Mouse (Mus musculus): ENCODE measurements around the gene Kbtbd2. TPM values are rescaled to one million over a fixed set of nuclear protein-coding genes. Genes with fewer than 3 reads are reported as not detected.

The Kbtbd2 gene
- polyA plus RNA-seq, 1 experiment from 2014 or later = 8.1 TPM

DNA sequence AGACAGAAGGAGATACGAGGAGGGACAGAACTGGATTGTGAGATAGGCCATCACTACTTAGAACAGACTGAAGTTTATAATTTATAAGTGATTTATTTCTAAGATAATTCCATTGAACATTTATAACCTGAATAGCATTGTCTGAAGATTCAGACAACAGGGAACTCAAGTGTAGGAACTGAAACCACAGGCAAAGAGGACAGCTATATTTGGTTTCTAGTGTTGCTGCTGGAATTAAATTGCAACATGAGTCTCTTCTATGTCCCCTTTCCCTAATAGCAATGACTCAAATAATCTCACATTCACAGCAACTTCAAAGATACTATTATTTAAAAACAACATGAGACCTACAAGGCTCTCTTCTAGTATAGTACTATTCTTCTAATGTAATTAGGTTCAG is 41.5 kb downstream of the Kbtbd2 start:
- H3K27me3 ChIP-seq (replicated peaks; ENCODE audit: control insufficient read depth, insufficient read depth, low read length) = no peaks in the 10 kb centered on the region
- H3K4me3 ChIP-seq (ENCODE audit: low read depth, low read length) = no peak overlapping the region
- 67% methylated on average over 1 of the region's 1 CpGs for WGBS
- no peak overlapping the region for H3K27ac ChIP-seq (ENCODE audit: low read depth, low read length)
- H3K4me2 ChIP-seq (replicated peaks; ENCODE audit: low read depth) = no peak overlapping the region
- ATAC-seq = no peak
- no peaks in the 10 kb centered on the region for H3K4me1 ChIP-seq (replicated peaks; ENCODE audit: control insufficient read depth, insufficient read depth, low read length)
- no peaks in the 10 kb centered on the region for H3K9me3 ChIP-seq (ENCODE audit: control insufficient read depth)
- no peak for TF ChIP-seq CTCF (IDR thresholded peaks at IDR 0.05; ENCODE audit: low read depth)
- no peak overlapping the region for H3K9ac ChIP-seq (ENCODE audit: low read depth, low read length)
- H3K36me3 ChIP-seq (ENCODE audit: control insufficient read depth, insufficient read depth) = peaks cover 56% of the 10 kb centered on the region

DNA sequence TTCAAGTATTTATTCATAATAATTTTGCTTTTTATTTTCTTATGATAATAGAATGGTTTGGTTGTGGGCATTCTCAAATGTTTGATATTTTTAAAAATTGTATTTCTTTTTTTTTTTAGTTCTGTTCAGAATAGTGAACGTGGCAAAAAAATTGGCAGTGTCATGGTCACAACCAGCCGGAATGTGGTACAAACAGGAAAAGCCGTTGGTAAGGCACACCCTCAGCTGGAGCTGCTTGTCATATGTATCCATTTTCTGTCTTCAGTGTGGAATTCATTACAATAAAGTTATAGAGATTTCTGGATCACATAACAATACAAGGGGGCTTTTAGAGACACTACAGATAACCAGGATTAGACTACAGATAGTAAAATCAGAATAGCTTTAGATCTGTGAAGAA is 43.9 kb downstream of the Kbtbd2 start:
- Histone ChIP-seq H3K9ac (ENCODE audit: low read depth, low read length) (no peak overlapping the region), H3K36me3 (ENCODE audit: control insufficient read depth, insufficient read depth) (peaks cover 45% of the 10 kb centered on the region), H3K4me2 (replicated peaks; ENCODE audit: low read depth) (no peak overlapping the region), H3K4me1 (replicated peaks; ENCODE audit: control insufficient read depth, insufficient read depth, low read length) (no peaks in the 10 kb centered on the region), H3K27ac (ENCODE audit: low read depth, low read length) (no peak overlapping the region), H3K4me3 (ENCODE audit: low read depth, low read length) (no peak overlapping the region), H3K27me3 (replicated peaks; ENCODE audit: control insufficient read depth, insufficient read depth, low read length) (no peaks in the 10 kb centered on the region), H3K9me3 (ENCODE audit: control insufficient read depth) (no peaks in the 10 kb centered on the region)
- no peak for TF ChIP-seq CTCF (IDR thresholded peaks at IDR 0.05; ENCODE audit: low read depth)
- 93% methylated on average over 3 of the region's 3 CpGs for WGBS
- no peak for ATAC-seq

DNA sequence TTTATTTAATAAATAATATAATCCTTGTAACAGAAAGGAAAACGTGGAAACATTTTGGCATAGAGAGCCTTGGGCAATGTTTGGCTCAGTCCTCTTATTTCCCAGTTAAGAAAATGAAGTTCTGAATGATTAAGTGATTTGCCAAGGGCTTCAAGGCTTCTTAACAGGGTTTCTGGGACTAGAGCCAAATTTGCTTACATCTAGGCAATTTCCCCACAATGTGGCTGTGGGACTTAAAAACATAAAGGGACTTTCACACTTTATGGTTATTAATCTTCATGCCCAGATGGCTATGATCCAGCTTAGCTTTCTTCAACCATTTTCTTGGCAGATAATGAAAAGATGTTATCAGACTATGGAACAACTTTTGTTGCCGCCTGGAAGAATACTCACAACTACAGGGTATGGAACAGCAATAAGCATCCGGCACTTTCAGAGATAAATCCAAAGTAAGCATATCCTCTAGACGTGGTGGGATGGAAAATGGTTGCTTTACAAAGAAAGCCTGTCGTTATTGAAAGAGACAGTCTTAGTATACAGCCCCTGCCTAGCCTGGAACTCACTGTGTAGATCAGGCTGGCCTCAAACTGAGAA is 51.6 kb downstream of the Kbtbd2 start:
- H3K4me1 ChIP-seq (replicated peaks; ENCODE audit: control insufficient read depth, insufficient read depth, low read length) = no peaks in the 10 kb centered on the region
- no peak overlapping the region for H3K9ac ChIP-seq (ENCODE audit: low read depth, low read length)
- H3K9me3 ChIP-seq (ENCODE audit: control insufficient read depth) = no peaks in the 10 kb centered on the region
- no peaks in the 10 kb centered on the region for H3K27me3 ChIP-seq (replicated peaks; ENCODE audit: control insufficient read depth, insufficient read depth, low read length)
- no peak for ATAC-seq
- no peak for TF ChIP-seq CTCF (IDR thresholded peaks at IDR 0.05; ENCODE audit: low read depth)
- H3K4me2 ChIP-seq (replicated peaks; ENCODE audit: low read depth) = no peak overlapping the region
- peaks cover 31% of the 10 kb centered on the region for H3K36me3 ChIP-seq (ENCODE audit: control insufficient read depth, insufficient read depth)
- 73% methylated on average over 5 of the region's 5 CpGs for WGBS
- H3K4me3 ChIP-seq (ENCODE audit: low read depth, low read length) = no peak overlapping the region
- H3K27ac ChIP-seq (ENCODE audit: low read depth, low read length) = no peak overlapping the region

DNA sequence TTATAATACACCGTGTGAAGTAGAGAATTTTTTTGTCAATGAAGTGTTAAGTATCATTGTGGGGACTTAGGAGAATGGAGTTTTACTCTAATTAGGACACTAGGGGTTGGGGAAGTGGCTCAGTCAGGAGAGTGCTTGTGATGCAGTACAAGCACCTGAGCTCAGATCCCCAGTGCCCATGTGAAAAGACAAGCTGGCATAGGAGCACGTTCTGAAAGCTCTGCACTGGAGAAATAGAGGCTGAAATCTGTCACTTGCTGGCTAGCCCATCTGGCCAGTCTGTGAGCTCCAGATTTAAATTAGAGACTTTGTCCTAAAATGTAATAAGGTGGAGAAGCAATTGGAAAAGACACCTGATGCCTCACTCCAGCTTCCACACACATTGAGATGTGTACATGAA is 65.1 kb downstream of the Kbtbd2 start:
- H3K4me1 ChIP-seq (replicated peaks; ENCODE audit: control insufficient read depth, insufficient read depth, low read length) = no peaks in the 10 kb centered on the region
- no peaks in the 10 kb centered on the region for H3K27me3 ChIP-seq (replicated peaks; ENCODE audit: control insufficient read depth, insufficient read depth, low read length)
- no peak for TF ChIP-seq CTCF (IDR thresholded peaks at IDR 0.05; ENCODE audit: low read depth)
- H3K9me3 ChIP-seq (ENCODE audit: control insufficient read depth) = no peaks in the 10 kb centered on the region
- no peak overlapping the region for H3K4me2 ChIP-seq (replicated peaks; ENCODE audit: low read depth)
- 72% methylated on average over 2 of the region's 2 CpGs for WGBS
- peaks cover 70% of the 10 kb centered on the region for H3K36me3 ChIP-seq (ENCODE audit: control insufficient read depth, insufficient read depth)
- no peak for ATAC-seq
- no peak overlapping the region for H3K9ac ChIP-seq (ENCODE audit: low read depth, low read length)
- no peak overlapping the region for H3K4me3 ChIP-seq (ENCODE audit: low read depth, low read length)
- no peak overlapping the region for H3K27ac ChIP-seq (ENCODE audit: low read depth, low read length)

Other genes with a start within 250 kb of the Kbtbd2 start
- gene Pde1c, start 228.7 kb downstream of the Kbtbd2 start, polyA plus RNA-seq (2015; fragmentation: Nextera tagmentation; extraction: Ambion mirVana) = 0.76 and 0.98 TPM in 2 replicates
- 84.9 TPM in 2 replicates for gene Lsm5, start 93.1 kb downstream of the Kbtbd2 start, polyA plus RNA-seq (2015; fragmentation: Nextera tagmentation; extraction: Ambion mirVana)
- gene Avl9, start 82.9 kb downstream of the Kbtbd2 start, polyA plus RNA-seq (2015; fragmentation: Nextera tagmentation; extraction: Ambion mirVana) = 9.6 and 11.8 TPM in 2 replicates
- 38.0 and 39.4 TPM in 2 replicates for gene Fkbp9, start 34.2 kb upstream of the Kbtbd2 start, polyA plus RNA-seq (2015; fragmentation: Nextera tagmentation; extraction: Ambion mirVana)
- 43.6 and 44.7 TPM in 2 replicates for gene Nt5c3, start 126.1 kb upstream of the Kbtbd2 start, polyA plus RNA-seq (2015; fragmentation: Nextera tagmentation; extraction: Ambion mirVana)
- 0.07 and 0.14 TPM in 2 replicates for gene Vmn1r4, start 126.2 kb upstream of the Kbtbd2 start, polyA plus RNA-seq (2015; fragmentation: Nextera tagmentation; extraction: Ambion mirVana)
- not detected in 2 replicates for gene Vmn1r5, start 172.5 kb upstream of the Kbtbd2 start, polyA plus RNA-seq (2015; fragmentation: Nextera tagmentation; extraction: Ambion mirVana)
- gene Vmn1r6, start 199.4 kb upstream of the Kbtbd2 start, polyA plus RNA-seq (2015; fragmentation: Nextera tagmentation; extraction: Ambion mirVana) = not detected in 2 replicates
- not detected in 2 replicates for gene Vmn1r7, start 227.5 kb upstream of the Kbtbd2 start, polyA plus RNA-seq (2015; fragmentation: Nextera tagmentation; extraction: Ambion mirVana)
- gene Vmn1r8, start 234.5 kb upstream of the Kbtbd2 start, polyA plus RNA-seq (2015; fragmentation: Nextera tagmentation; extraction: Ambion mirVana) = not detected in 2 replicates

Measured in intestine, postnatal 0 days (tissue).